Mouse (Mus musculus) testis, adult 2 months (tissue): ENCODE data around the gene Atg10. TPM values are rescaled to one million over a fixed set of nuclear protein-coding genes. Genes with fewer than 3 reads are reported as not detected.

Source experiments
- H3K27ac ChIP-seq: fragments of 200-500 bp; 2 replicates; pipeline ENCODE4 v1.5.1; 2012; ENCODE audit warnings: low read depth, low read length; ENCODE audit not compliant: control insufficient read depth, insufficient read depth
- H3K27me3 ChIP-seq: fragments of 200-500 bp; 2 replicates; pipeline ENCODE4 v1.6.1; 2012; ENCODE audit warnings: mild to moderate bottlenecking, low read length, moderate library complexity; ENCODE audit not compliant: control insufficient read depth, insufficient read depth
- H3K36me3 ChIP-seq: fragments of 200-500 bp; 2 replicates; pipeline ENCODE4 v1.6.1; 2012; ENCODE audit warnings: mild to moderate bottlenecking, low read length; ENCODE audit not compliant: control insufficient read depth, insufficient read depth
- H3K4me1 ChIP-seq: fragments of 200-500 bp; 2 replicates; pipeline ENCODE4 v1.6.1; 2012; ENCODE audit warnings: low read length; ENCODE audit not compliant: control insufficient read depth, insufficient read depth
- H3K4me3 ChIP-seq: fragments of 200-500 bp; 2 replicates; pipeline ENCODE4 v1.5.1; 2012; ENCODE audit warnings: low read depth, mild to moderate bottlenecking, low read length, moderate library complexity, mixed read lengths; ENCODE audit not compliant: control insufficient read depth
- CTCF ChIP-seq: fragments of 200-500 bp; IDR thresholded peaks from 2 replicates; pipeline ENCODE4 v1.5.1; 2012; ENCODE audit warnings: low read depth, mild to moderate bottlenecking, inconsistent platforms, low read length, moderate library complexity; ENCODE audit not compliant: control insufficient read depth, insufficient read depth, insufficient replicate concordance
- POLR2A ChIP-seq: fragments of 200-500 bp; IDR thresholded peaks from 2 replicates; pipeline ENCODE4 v1.6.1; 2012; ENCODE audit warnings: low read depth, mild to moderate bottlenecking, inconsistent platforms, low read length, moderate library complexity; ENCODE audit not compliant: control insufficient read depth
- polyA plus RNA-seq: library from polyadenylated mRNA; depleted of rRNA; stranded (reverse); fragments of >200 nt; gene quantifications from 2 replicates; pipeline ENCODE4 v1.2.3, GENCODE M21; 2012

The Atg10 gene
- polyA plus RNA-seq, 1 experiment: 1.1 TPM

- Histone ChIP-seq H3K36me3 (no peaks in the 10 kb centered on the region), H3K4me1 (no peaks in the 10 kb centered on the region), H3K27me3 (no peaks in the 10 kb centered on the region), H3K4me3 (no peak overlapping the region), H3K27ac (no peak overlapping the region)
- no peak for TF ChIP-seq POLR2A
- no peak for TF ChIP-seq CTCF
These were observed 68.2 kb downstream of the Atg10 start for GRCm38 (mm10) chr13:91155429-91156207.

DNA sequence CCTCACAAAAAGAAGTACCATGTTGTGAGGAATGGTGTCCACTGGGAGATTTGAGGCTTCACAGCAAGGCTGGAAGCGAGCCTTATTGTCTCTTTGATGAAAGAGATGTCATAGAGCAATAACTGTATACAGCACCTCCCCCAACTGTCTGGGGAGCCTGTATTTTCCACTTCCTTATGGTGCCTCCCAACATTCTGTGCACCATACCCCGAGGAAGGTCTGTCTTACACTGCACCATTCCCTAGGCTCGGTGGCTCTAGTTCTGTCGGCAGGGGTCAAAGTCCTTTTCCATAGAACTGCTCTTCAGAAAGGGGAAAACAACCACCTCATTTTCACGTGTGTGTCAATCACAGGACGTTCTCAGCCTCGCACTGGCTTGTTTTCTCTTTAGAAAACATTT lies 69.1 kb downstream of the Atg10 start:
- Histone ChIP-seq H3K36me3 (no peaks in the 10 kb centered on the region), H3K27me3 (no peaks in the 10 kb centered on the region), H3K4me3 (no peak overlapping the region), H3K4me1 (no peaks in the 10 kb centered on the region), H3K27ac (no peak overlapping the region)
- no peak for TF ChIP-seq POLR2A
- no peak for TF ChIP-seq CTCF

- TF ChIP-seq POLR2A (no peak), CTCF (no peak)
- Histone ChIP-seq H3K27ac (no peak overlapping the region), H3K27me3 (no peaks in the 10 kb centered on the region)
These were observed 87.4 kb downstream of the Atg10 start for GRCm38 (mm10) chr13:91136337-91136736.

GRCm38 (mm10) chr13:91133334-91133890 lies 90.4 kb downstream of the Atg10 start:
- Histone ChIP-seq H3K27me3 (no peaks in the 10 kb centered on the region), H3K27ac (no peak overlapping the region), H3K4me1 (no peaks in the 10 kb centered on the region), H3K4me3 (no peak overlapping the region), H3K36me3 (no peaks in the 10 kb centered on the region)
- no peak for TF ChIP-seq POLR2A
- no peak for TF ChIP-seq CTCF

More at GRCm38 (mm10) chr13:91136337-91136736, 87.4 kb downstream of the Atg10 start:
- Histone ChIP-seq H3K36me3 (no peaks in the 10 kb centered on the region), H3K4me3 (no peak overlapping the region), H3K4me1 (no peaks in the 10 kb centered on the region)

DNA sequence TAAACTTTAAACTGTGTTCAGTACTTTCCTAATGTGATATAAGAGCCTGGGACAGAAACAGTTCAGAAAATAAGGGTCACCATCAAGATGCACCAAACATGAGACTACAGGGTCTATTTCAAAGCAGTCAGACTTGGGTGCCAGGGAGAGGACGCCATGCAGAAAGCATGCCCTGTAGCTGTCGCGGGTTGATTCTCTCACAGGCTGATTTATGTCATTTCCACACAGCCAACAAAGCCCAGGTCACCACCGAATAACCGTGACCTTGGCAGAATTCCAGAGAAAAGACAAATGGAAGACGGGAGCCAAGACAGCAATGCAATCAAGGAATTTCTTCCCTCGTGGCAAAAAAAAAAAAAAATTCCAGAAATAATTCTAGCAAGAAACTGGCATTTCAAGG lies 94.7 kb downstream of the Atg10 start:
- Histone ChIP-seq H3K36me3 (no peaks in the 10 kb centered on the region), H3K27me3 (no peaks in the 10 kb centered on the region), H3K4me1 (no peaks in the 10 kb centered on the region), H3K27ac (no peak overlapping the region), H3K4me3 (no peak overlapping the region)
- TF ChIP-seq CTCF: no peak
- no peak for TF ChIP-seq POLR2A

DNA sequence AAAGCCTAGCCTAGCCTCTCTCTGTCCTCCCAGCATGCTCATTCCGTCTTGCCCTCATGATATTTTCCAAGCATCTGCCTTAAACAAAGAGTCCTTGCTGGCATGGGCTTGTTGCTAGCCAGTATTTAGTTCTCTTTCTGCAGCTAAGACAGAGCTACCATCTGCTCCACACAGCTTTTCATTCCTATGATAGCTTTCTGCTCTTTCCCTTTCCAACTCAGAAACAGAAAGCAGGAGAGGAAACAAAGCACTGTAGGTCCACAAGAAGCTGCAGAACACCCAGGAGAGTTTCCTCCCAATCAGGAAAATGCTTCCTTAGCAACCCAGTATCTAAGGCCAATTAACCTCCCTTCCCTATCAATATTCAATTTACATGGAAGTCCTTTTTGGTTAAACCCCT lies 95.2 kb downstream of the Atg10 start:
- no peak overlapping the region for H3K27ac ChIP-seq

GRCm38 (mm10) chr13:91118156-91118555 lies 105.6 kb downstream of the Atg10 start:
- Histone ChIP-seq H3K27me3 (no peaks in the 10 kb centered on the region), H3K4me3 (no peak overlapping the region), H3K27ac (no peak overlapping the region), H3K36me3 (no peaks in the 10 kb centered on the region), H3K4me1 (no peaks in the 10 kb centered on the region)
- no peak for TF ChIP-seq CTCF
- TF ChIP-seq POLR2A: no peak

More for the DNA sequence above, 95.2 kb downstream of the Atg10 start:
- no peak overlapping the region for H3K4me3 ChIP-seq
- TF ChIP-seq POLR2A (no peak), CTCF (no peak)
- H3K27me3 ChIP-seq: no peaks in the 10 kb centered on the region
- no peaks in the 10 kb centered on the region for H3K36me3 ChIP-seq
- H3K4me1 ChIP-seq: no peaks in the 10 kb centered on the region
